Mouse (Mus musculus) adrenal gland, postnatal 10 days (tissue): ENCODE results near the gene Dtd1. TPM values are rescaled to one million over a fixed set of nuclear protein-coding genes. Genes with fewer than 3 reads are reported as not detected.

Experiments
- DNase-seq: peaks from one replicate; pipeline ENCODE4 v3.0.0; 2021; ENCODE audit warnings: mixed read lengths
- total RNA-seq, 2 experiments: library from RNA; stranded (reverse); gene quantifications; 2 replicates each; pipeline ENCODE4 v1.2.3; 2021

The Dtd1 gene
- total RNA-seq, 2 experiments from 2014 or later = 17.9 to 22.6 TPM

GRCm38 (mm10) chr2:144715211-144715768, 115.6 kb downstream of the Dtd1 start:
- DNase-seq = no peak

GRCm38 (mm10) chr2:144716248-144716647, 116.6 kb downstream of the Dtd1 start:
- DNase-seq = no peak

DNA sequence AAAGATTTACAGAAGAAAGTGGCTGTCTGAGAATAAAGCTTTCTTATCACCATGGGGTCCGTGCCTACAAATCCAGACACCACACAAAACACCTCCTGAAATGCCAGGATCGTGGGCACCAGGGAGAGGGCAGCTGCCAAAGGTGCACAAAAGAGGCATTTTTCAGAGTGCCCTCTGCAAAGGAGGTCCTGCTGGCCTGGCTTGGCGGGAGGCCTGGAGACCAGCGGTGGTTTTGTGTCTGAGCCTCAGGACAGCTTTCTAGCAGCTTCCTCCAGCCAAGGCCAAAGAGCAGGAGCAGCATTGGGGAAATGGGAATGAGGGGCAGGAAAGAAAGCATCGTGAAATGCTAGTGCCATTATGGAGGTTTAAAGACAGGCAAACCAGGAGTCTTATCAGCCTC, 118.6 kb downstream of the Dtd1 start:
- DNase-seq = no peak

- DNase-seq = no peak
Measured at GRCm38 (mm10) chr2:144719294-144719693, 119.6 kb downstream of the Dtd1 start.

- DNase-seq = no peak
Measured at GRCm38 (mm10) chr2:144719718-144720117, 120.0 kb downstream of the Dtd1 start.

DNA sequence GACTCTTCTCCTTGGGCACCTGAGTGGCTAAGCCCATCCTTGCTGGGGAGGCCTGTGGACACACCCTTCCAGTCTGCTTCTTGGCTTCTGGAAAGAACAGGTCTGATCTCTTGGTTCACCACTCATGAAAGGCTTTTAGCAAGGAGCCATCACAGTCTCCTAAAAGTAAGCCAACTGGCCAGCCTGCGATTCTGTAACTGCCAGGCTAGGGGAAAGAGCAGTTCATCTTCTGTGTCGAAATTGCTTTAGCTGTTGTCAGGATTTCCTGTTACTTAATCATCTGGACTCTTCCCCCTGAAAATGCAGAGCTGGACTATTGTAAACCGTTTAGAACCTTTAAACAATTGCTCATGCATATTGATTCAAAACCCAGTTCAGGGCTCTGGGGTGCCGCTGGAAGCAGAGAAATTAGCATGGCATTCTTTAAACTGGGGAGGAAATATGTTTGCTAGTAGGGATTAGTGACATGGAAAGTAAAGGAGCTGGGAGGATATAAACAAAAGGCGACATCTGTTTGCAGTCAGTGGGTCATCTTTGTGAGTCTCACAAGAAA, 120.8 kb downstream of the Dtd1 start:
- no peak for DNase-seq

DNA sequence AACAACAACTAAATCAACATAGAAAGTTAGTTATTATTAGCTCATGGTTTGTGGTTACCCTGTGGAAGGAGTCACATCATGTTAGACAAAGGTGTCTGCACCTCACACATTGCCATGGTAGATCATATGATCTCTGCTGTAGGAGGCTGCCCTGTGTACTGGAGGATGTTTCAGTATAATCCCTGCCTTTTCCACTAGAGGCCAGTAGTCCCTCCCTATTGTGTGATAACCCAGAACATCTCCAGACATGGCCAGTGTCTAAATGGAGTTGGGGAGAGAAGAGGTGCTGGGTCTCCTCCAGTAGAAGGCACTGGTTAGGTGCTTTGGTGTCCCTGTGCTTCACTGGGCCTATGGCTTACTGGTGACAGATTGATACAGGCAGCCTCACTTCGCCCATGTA, 125.0 kb downstream of the Dtd1 start:
- peak; percentile 12 for DNase-seq

DNA sequence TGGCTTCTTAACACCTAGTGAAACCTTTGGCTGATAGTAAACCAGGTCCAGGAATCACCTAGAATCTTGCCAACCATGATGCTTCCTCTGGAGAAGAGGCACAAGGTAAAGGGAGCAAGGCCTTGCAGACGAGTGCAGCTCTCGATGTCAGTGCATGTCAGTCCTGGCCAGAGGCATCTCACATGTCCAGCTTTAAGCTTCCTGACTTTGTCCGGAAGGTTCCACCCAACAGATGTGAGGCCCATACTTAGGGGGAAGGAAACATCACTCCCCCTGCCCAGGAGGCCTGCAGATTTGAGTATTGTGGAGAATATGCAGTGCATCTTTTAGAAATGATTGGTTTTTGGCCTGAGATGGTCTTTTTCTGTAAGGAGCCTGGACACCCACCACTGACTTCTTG, 127.4 kb downstream of the Dtd1 start:
- DNase-seq = no peak

DNA sequence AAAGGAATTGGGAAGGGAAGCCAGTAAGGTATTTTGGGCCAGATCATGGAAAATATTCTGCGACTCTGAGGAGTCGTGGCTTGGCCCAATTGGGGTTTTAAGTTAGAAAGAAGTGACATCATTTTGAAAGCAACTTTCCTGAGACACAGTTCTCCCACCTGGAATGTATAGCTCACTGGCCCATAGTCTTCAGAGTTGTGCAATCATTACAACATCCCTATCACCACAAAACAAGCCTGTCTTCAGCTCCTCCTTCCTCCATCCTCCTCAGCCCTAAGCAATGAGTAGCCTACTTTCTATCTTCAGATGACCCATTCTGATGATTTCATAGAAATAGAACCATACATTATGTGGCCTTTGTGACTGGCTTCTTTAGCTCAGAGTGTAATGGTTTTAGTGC, 130.1 kb downstream of the Dtd1 start:
- DNase-seq = no peak

- DNase-seq = no peak
Measured at GRCm38 (mm10) chr2:144738161-144738560, 138.5 kb downstream of the Dtd1 start.

GRCm38 (mm10) chr2:144738576-144738975, 138.9 kb downstream of the Dtd1 start:
- no peak for DNase-seq

- DNase-seq = peak; percentile 35
Measured at GRCm38 (mm10) chr2:144740577-144740997, 140.9 kb downstream of the Dtd1 start.

DNA sequence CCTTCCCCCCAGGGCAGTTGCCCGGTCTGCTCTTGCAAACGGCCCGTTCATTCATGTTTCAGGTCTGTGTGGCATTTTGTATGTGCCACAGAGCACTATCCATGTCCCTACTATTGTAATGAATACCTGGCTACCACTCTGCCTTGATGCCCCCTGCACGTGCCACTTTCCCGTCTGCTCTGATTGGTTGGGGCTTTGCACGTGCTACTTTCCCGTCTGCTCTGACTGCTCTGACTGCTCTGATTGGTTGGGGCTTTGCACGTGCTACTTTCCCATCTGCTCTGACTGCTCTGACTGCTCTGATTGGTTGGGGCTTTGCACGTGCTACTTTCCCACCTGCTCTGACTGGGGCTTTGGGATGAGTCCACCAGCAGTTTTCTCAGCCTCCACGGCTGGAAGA, 142.3 kb downstream of the Dtd1 start:
- DNase-seq = no peak

- DNase-seq = no peak
Measured at GRCm38 (mm10) chr2:144743316-144743715, 143.6 kb downstream of the Dtd1 start.

- no peak for DNase-seq
Measured at GRCm38 (mm10) chr2:144745266-144745665, 145.6 kb downstream of the Dtd1 start.

GRCm38 (mm10) chr2:144746046-144746783, 146.5 kb downstream of the Dtd1 start:
- DNase-seq = no peak

DNA sequence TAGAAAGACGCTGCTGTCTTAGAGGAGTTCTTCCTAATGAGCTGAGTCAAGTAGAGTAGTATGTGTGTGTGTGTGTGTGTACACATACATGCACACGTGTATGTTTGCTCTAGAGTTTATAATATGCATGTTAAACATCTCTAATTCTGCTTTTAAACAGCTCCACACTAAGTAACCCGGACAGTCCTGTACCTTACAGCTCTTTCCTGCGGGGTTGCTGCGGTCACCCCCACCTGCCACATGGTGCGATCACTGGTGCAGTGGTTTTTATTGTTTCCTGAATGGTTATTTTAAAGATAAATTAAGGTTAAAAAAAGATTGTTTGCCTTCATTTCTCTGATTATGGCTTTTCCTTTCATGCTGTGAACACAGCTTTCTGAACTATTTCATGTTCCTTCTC, 153.9 kb downstream of the Dtd1 start:
- no peak for DNase-seq

DNA sequence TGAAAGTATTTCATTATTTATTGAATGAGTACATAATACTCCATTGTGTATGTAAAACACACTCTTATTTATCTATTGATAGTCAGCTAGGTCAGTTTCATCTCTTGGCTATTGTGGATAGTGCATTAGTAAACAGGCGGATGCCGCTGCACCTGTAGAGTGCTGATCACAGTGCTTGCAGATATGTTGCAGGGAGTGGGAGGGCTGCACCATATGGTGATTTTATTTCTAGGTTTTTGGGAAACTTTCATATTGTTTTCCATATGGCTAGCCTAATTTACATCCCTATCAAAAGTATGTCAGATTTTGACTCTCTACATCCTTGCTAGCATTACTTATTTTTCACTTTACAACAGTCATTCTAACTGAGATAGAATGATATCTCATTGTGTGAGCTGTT, 155.3 kb downstream of the Dtd1 start:
- DNase-seq = no peak

DNA sequence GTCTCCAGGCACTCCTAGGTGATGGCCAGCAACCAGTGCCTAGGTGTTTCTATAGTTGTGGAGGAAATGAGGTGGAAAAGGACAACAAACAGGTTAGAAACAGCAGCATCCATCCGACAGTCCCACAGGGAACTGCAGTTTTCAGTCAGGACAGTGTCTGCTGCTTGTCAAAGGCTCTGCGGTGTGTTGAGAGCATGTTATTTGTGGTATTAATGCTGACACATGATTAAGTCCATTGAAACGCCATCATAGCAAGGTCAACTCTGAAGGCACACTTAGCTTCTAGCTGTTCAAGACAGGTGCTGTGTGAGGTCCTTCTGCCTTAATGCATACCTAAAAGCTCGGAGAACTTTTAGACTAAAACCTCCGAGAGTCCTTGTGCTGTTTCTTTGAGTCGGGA, 161.0 kb downstream of the Dtd1 start:
- DNase-seq = no peak

- no peak for DNase-seq
Measured at GRCm38 (mm10) chr2:144763706-144764105, 164.0 kb downstream of the Dtd1 start.

DNA sequence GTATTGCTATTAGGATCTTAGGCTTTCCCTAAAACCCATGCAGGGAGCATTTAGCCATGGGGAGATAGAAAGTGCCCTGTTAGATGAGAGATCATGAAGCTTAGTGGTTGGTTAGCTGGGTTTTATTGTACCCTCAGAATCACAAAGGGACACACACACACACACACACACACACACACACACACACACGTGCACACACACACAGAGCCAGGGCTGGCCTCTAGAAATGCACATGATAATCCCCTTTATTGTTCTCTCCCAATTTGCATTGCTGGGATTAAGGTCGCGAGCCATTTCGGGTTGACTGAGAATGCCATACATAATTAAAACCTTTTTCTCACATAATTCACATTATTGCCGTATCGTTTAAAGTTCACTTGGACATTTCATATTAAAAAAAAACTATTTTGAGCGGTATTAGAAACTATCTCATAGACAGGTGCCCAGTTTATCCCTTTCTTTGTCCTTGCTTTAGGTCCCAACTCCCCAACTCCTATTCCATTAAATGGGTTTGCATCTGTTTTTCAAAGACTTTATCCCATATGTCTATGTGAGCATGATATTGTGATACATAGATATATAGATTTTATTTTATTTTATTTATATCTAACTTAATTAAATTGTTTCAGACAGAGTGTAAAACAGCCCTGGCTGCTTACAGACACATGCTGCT, 164.6 kb downstream of the Dtd1 start:
- DNase-seq = no peak

DNA sequence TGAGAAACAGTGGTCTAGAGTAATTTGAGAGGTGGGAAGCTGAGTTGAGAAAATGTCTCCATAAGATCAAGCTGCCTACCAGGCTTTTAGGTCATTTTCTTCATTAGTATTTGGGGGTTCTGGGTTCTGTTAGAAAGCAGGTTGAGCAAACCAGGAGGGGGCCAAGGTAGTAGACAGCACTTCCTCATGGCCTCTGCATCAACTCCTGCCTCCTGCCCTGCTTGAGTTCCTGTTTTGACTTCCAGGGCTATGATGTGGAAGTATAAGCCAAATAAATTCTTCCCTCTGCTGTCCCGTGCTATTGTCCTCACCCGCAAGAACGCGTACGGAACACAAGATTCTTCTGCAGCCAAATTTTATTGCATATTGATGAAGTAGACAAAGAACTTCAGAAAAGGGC, 165.5 kb downstream of the Dtd1 start:
- no peak for DNase-seq

DNA sequence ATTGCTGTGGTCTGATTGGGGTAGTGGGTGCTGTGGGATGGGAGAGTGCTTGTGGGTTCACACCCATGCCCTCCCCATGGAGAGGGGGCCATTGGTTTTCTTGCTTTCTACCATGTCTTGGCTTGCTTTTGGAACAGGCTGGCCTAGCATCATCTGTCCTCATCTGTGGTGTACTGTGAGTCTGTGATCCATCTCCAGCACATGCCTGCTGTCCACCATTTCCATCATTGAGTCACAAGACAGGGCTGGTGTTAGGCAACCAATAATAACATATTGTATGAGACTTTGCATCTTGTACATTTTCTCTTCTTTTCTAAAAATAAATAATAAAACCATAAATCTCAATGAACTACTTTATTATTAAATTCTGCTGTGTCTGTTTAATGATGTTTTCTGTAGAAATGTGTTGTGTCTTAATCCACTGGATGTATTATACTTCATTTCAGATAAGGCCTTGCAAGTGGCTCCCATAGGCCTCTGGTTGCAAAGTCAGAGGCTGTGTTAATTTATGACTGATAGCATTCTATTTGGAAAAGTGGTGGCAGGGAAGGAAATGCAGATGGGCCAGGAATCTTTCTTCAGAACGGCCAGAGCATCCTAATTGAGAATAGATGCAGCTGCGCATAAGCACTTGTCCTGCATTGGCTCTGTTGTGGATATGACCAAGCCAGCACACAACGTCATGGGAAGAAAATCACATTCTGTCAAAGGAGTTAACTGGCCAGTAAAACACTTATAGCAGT, 168.8 kb downstream of the Dtd1 start:
- no peak for DNase-seq
